Mouse (Mus musculus) cerebellum, postnatal 10 days (tissue): ENCODE data around the gene Stap2.

ENCODE experiments used
- DNase-seq, 2 experiments: peaks; one replicate each; pipeline ENCODE4 v3.0.0; 2021; ENCODE audit warnings: mixed read lengths in 2 of 2

The Stap2 gene

GRCm38 (mm10) chr17:56024476-56024875, 19.1 kb upstream of the Stap2 start:
- peak in 1 of 2 experiments; percentile 3 for DNase-seq

GRCm38 (mm10) chr17:56023386-56023785, 18.0 kb upstream of the Stap2 start:
- no peak for DNase-seq

GRCm38 (mm10) chr17:56022989-56023290, 17.6 kb upstream of the Stap2 start:
- DNase-seq: no peak

- DNase-seq: peak; percentile 75 to 79
Observed at GRCm38 (mm10) chr17:56022131-56022988, 17.0 kb upstream of the Stap2 start.

GRCm38 (mm10) chr17:56021161-56021910, 16.0 kb upstream of the Stap2 start:
- peak in 1 of 2 experiments; percentile 46 for DNase-seq

- DNase-seq: peak in 1 of 2 experiments; percentile 58
Observed at GRCm38 (mm10) chr17:56020400-56021084, 15.2 kb upstream of the Stap2 start.

- DNase-seq: peak; percentile 86 to 88
Observed at GRCm38 (mm10) chr17:56018347-56019131, 13.2 kb upstream of the Stap2 start.

GRCm38 (mm10) chr17:56017848-56018247, 12.5 kb upstream of the Stap2 start:
- peak in 1 of 2 experiments; percentile 33 for DNase-seq

GRCm38 (mm10) chr17:56016793-56017785, 11.7 kb upstream of the Stap2 start:
- DNase-seq: peak; percentile 59 to 62

GRCm38 (mm10) chr17:56016382-56016781, 11.0 kb upstream of the Stap2 start:
- DNase-seq: peak in 1 of 2 experiments; percentile 16

GRCm38 (mm10) chr17:56015293-56015692, 9.9 kb upstream of the Stap2 start:
- peak in 1 of 2 experiments; percentile 22 for DNase-seq

GRCm38 (mm10) chr17:56011441-56011840, 6.1 kb upstream of the Stap2 start:
- DNase-seq: peak; percentile 28 to 35

GRCm38 (mm10) chr17:56010681-56011080, 5.3 kb upstream of the Stap2 start:
- peak; percentile 90 to 94 for DNase-seq

GRCm38 (mm10) chr17:56010255-56010654, 4.9 kb upstream of the Stap2 start:
- DNase-seq: peak; percentile 36 to 41

- DNase-seq: no peak
Observed at GRCm38 (mm10) chr17:56009962-56010240, 4.5 kb upstream of the Stap2 start.

GRCm38 (mm10) chr17:56009088-56009961, 3.9 kb upstream of the Stap2 start:
- DNase-seq: peak; percentile 94 to 97

GRCm38 (mm10) chr17:56008356-56009087, 3.1 kb upstream of the Stap2 start:
- DNase-seq: peak; percentile 94 to 96

- peak in 1 of 2 experiments; percentile 38 for DNase-seq
Observed at GRCm38 (mm10) chr17:56007444-56008355, 2.3 kb upstream of the Stap2 start.
